Mouse (Mus musculus) forebrain, embryonic 16.5 days (tissue): ENCODE results near the gene Alg11. TPM values are rescaled to one million over a fixed set of nuclear protein-coding genes. Genes with fewer than 3 reads are reported as not detected.

Experiments used
- ATAC-seq: fragments of 200-750 bp; cut with Nextera tagmentation; 2 replicates; pipeline ENCODE4 v1.8.0; 2017; ENCODE audit warnings: mild to moderate bottlenecking, moderate library complexity
- H3K27ac ChIP-seq: fragments of 300-500 bp; sonication (generic); 2 replicates; pipeline ENCODE4 v1.5.1; 2014; ENCODE audit warnings: low read length, control low read depth
- H3K27me3 ChIP-seq: fragments of 300-500 bp; sonication (generic); replicated peaks from 2 replicates; pipeline ENCODE4 v1.6.1; 2014; ENCODE audit warnings: low read length; ENCODE audit not compliant: control insufficient read depth, insufficient read depth
- H3K36me3 ChIP-seq: fragments of 300-500 bp; sonication (generic); 2 replicates; pipeline ENCODE4 v1.6.1; 2014; ENCODE audit not compliant: control insufficient read depth, insufficient read depth
- H3K4me1 ChIP-seq: fragments of 300-500 bp; sonication (generic); replicated peaks from 2 replicates; pipeline ENCODE4 v1.6.1; 2014; ENCODE audit warnings: low read length; ENCODE audit not compliant: control insufficient read depth, insufficient read depth
- H3K4me2 ChIP-seq: fragments of 300-500 bp; sonication (generic); 2 replicates; pipeline ENCODE4 v1.6.1; 2014; ENCODE audit warnings: mild to moderate bottlenecking, low read length, control low read depth
- H3K4me3 ChIP-seq: fragments of 300-500 bp; sonication (generic); replicated peaks from 2 replicates; pipeline ENCODE4 v1.5.1; 2014; ENCODE audit warnings: mild to moderate bottlenecking, low read length, control low read depth
- H3K9ac ChIP-seq: fragments of 300-500 bp; sonication (generic); replicated peaks from 2 replicates; pipeline ENCODE4 v1.6.1; 2014; ENCODE audit warnings: low read depth, low read length, control low read depth
- H3K9me3 ChIP-seq: fragments of 300-500 bp; sonication (generic); 2 replicates; pipeline ENCODE4 v1.6.1; 2016; ENCODE audit warnings: low read length; ENCODE audit not compliant: control insufficient read depth
- WGBS: fragments of 180-500 bp; shearing (Covaris S2); extraction: QIAGEN DNeasy Blood & Tissue Kit; methylation state at CpG from one replicate; pipeline ENCODE4 v1.1.7; 2014; 5-methylcytosine and 5-hydroxymethylcytosine counted together
- polyA plus RNA-seq: library from polyadenylated mRNA; unstranded; fragments of >200 nt; fragmentation: Nextera tagmentation; extraction: Ambion mirVana; gene quantifications from 2 replicates; pipeline ENCODE4 v1.2.1, GENCODE M21; 2015

The Alg11 gene
- polyA plus RNA-seq, 1 experiment from 2014 or later = 37.8 TPM

DNA sequence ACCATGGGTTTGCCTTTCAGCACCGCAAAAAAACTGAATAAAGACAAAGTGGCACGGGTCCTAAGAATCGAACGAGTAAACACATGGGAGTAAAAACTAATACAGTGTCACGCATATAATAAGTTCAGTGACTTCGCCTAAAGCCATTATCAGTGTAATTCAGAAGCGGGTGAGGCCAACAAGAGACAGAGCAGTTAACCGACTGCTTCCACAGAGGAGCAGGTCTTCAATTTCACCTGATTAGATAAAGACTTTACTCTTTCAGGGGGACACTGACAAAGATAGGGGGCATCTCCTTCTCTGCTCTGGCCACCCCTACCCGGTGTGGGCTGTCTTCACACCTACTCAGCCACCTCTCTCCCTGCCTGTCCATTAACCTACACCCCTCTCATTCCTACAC, 2.2 kb upstream of the Alg11 start:
- Histone ChIP-seq H3K9me3 (no peaks in the 10 kb centered on the region), H3K27ac (no peak overlapping the region), H3K4me2 (no peak overlapping the region), H3K27me3 (peaks cover 3% of the 10 kb centered on the region; the same call in 1 of the 2 replicates), H3K9ac (no peak overlapping the region), H3K4me1 (peaks cover 11% of the 10 kb centered on the region), H3K36me3 (no peaks in the 10 kb centered on the region; the same call in 1 of the 2 replicates), H3K4me3 (no peak overlapping the region)
- ATAC-seq = no peak
- WGBS = 78% methylated on average over 9 of the region's 9 CpGs

GRCm38 (mm10) chr8:22059153-22059738, 1.3 kb upstream of the Alg11 start:
- peak overlapping the region; percentile 74 for H3K9ac ChIP-seq
- H3K9me3 ChIP-seq = no peaks in the 10 kb centered on the region
- no peak for ATAC-seq
- H3K4me1 ChIP-seq = peaks cover 11% of the 10 kb centered on the region
- H3K4me2 ChIP-seq = peak overlapping the region; percentile 97
- peaks cover 2% of the 10 kb centered on the region for H3K36me3 ChIP-seq
- WGBS = 26% methylated on average over 11 of the region's 11 CpGs
- peak overlapping the region; percentile 75 for H3K4me3 ChIP-seq
- H3K27me3 ChIP-seq = peaks cover 3% of the 10 kb centered on the region; the same call in 1 of the 2 replicates
- H3K27ac ChIP-seq = no peak overlapping the region

- peak within 1 kb of the TSS; percentile 75 for H3K4me3 ChIP-seq
- ATAC-seq = peak; percentile 87
- H3K4me1 ChIP-seq = peaks cover 11% of the 10 kb centered on the region
- 0 out of 2 replicates have a peak within 1 kb of the TSS, but pooled peaks have one; percentile 39 for H3K27ac ChIP-seq
- H3K9ac ChIP-seq = peak within 1 kb of the TSS; percentile 74
- under 1% methylated on average over 45 of the region's 46 CpGs for WGBS
- peaks cover 3% of the 10 kb centered on the region; the same call in 1 of the 2 replicates for H3K27me3 ChIP-seq
- no peaks in the 10 kb centered on the region for H3K9me3 ChIP-seq
- peak within 1 kb of the TSS; percentile 97 for H3K4me2 ChIP-seq
- peaks cover 6% of the 10 kb centered on the region for H3K36me3 ChIP-seq
These were observed 588 bp upstream of the Alg11 start, which contains the start of gene Atp7b for GRCm38 (mm10) chr8:22059821-22060445. TSS of gene Atp7b (minus strand) at chr8:22060305.

DNA sequence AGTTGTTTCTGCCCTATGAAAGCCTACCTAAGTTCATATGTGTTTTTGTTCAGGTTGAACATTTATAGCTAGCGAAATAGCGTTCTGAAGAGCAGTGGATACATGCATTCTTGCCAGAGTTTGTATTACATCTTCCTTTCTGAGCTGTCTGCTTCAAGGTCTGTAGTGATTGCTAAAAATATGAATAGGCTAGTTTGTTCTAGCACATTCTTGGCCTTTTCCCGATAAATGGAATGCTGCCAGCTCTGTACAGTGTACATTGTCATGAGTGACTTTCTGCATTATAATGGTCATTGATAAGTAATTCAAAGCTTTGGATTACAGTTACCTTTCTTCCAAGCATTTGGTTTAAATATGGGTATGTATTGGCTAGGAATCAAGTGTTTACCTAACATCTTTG, 605 bp downstream of the Alg11 start:
- H3K4me2 ChIP-seq = peak overlapping the region; percentile 65
- peaks cover 3% of the 10 kb centered on the region; the same call in 1 of the 2 replicates for H3K27me3 ChIP-seq
- H3K27ac ChIP-seq = no peak overlapping the region
- ATAC-seq = no peak
- 6% methylated on average over 3 of the region's 3 CpGs for WGBS
- H3K9ac ChIP-seq = no peak overlapping the region
- peaks cover 18% of the 10 kb centered on the region for H3K36me3 ChIP-seq
- H3K4me1 ChIP-seq = peaks cover 11% of the 10 kb centered on the region
- H3K4me3 ChIP-seq = peak overlapping the region; percentile 75
- no peaks in the 10 kb centered on the region; the same call in 1 of the 2 replicates for H3K9me3 ChIP-seq

GRCm38 (mm10) chr8:22079313-22080007, 18.9 kb downstream of the Alg11 start:
- Histone ChIP-seq H3K27ac (no peak overlapping the region), H3K4me1 (no peaks in the 10 kb centered on the region), H3K27me3 (no peaks in the 10 kb centered on the region), H3K9ac (no peak overlapping the region), H3K36me3 (no peaks in the 10 kb centered on the region), H3K4me2 (no peak overlapping the region), H3K9me3 (no peaks in the 10 kb centered on the region), H3K4me3 (no peak overlapping the region)
- WGBS = 89% methylated on average over 9 of the region's 9 CpGs
- no peak for ATAC-seq

GRCm38 (mm10) chr8:22089226-22089625, 28.7 kb downstream of the Alg11 start:
- Histone ChIP-seq H3K4me2 (no peak overlapping the region), H3K9ac (no peak overlapping the region), H3K9me3 (no peaks in the 10 kb centered on the region), H3K27me3 (no peaks in the 10 kb centered on the region), H3K36me3 (no peaks in the 10 kb centered on the region), H3K4me3 (no peak overlapping the region), H3K27ac (no peak overlapping the region), H3K4me1 (no peaks in the 10 kb centered on the region)
- 96% methylated on average over 4 of the region's 4 CpGs for WGBS
- ATAC-seq = no peak

GRCm38 (mm10) chr8:22091568-22091967, 31.0 kb downstream of the Alg11 start:
- H3K4me1 ChIP-seq = no peaks in the 10 kb centered on the region
- no peaks in the 10 kb centered on the region for H3K9me3 ChIP-seq
- H3K36me3 ChIP-seq = no peaks in the 10 kb centered on the region
- H3K9ac ChIP-seq = no peak overlapping the region
- no peaks in the 10 kb centered on the region for H3K27me3 ChIP-seq
- 57% methylated on average over 8 of the region's 8 CpGs for WGBS
- H3K4me2 ChIP-seq = no peak overlapping the region
- no peak overlapping the region for H3K4me3 ChIP-seq
- H3K27ac ChIP-seq = no peak overlapping the region
- no peak for ATAC-seq

- H3K27me3 ChIP-seq = no peaks in the 10 kb centered on the region
- H3K4me3 ChIP-seq = no peak overlapping the region
- H3K4me1 ChIP-seq = no peaks in the 10 kb centered on the region
- no peaks in the 10 kb centered on the region for H3K9me3 ChIP-seq
- no peak overlapping the region for H3K27ac ChIP-seq
- 83% methylated on average over 4 of the region's 4 CpGs for WGBS
- no peak for ATAC-seq
- H3K36me3 ChIP-seq = no peaks in the 10 kb centered on the region
- H3K4me2 ChIP-seq = no peak overlapping the region
- no peak overlapping the region for H3K9ac ChIP-seq
These were observed 46.5 kb downstream of the Alg11 start for GRCm38 (mm10) chr8:22107020-22107419.
